In the genomic region with DNA sequence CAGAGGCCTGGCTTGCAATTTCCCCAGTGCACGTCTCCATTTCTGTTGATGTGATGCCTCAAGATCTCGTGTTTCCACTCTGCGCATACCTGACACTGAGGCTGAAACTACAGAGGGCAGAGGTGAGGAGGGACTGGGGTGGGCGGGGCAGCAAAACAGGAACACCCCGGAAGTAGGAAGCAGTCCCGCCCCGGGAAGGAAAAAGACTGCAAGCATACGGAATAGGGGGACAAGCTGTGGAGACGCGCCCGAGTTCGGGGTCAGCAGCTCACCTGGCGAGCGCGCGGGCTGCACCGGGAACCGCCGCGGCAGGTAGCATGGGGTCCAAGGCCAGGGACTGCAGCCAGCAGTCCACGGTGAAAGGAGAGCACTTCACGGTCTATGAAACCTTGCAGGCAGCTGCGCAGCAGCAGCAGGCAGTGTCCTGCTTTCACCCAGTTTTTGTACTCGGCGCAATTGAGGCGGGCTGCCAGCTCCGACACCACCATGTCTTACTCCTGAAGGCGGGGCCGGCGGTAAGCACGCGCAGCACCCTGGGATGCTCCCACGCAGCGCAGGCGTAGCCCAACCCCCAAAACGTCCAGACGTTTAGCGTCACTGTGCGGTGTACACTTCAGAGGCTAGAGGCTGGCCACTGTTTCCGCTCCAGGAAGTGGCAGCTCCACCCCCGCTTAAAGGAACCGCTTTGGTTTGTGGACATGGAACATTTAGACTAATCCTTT, we compare ENCODE assay signal across 8 mouse cellular contexts. TPM values are rescaled to one million over a fixed set of nuclear protein-coding genes. Genes with fewer than 3 reads are reported as not detected.
DNase-seq lines count a peak whose midpoint lies in the region; ATAC-seq and TF ChIP-seq lines count a peak whose summit lies in the region.

A gene (minus strand): TSS at position 615 of the 722 bp plus-strand sequence.

- WGBS in kidney, embryonic 14.5 days = 11% methylated on average over 42 of the region's 42 CpGs
- 11% methylated on average over 42 of the region's 42 CpGs for WGBS in limb, embryonic 15.5 days

- H3K27me3 ChIP-seq in kidney, embryonic 14.5 days (ENCODE audit: control insufficient read depth, insufficient read depth, low read length) = no peaks in the 10 kb centered on the region
- H3K27me3 ChIP-seq in limb, embryonic 15.5 days = peaks cover 7% of the 10 kb centered on the region

- TF ChIP-seq POLR2A in bone marrow macrophage, adult 2 months (IDR thresholded peaks at IDR 0.05; ENCODE audit: borderline replicate concordance, low read depth, low read length) = no peak
- TF ChIP-seq POLR2A in embryonic fibroblast, embryonic 13.5 days (IDR thresholded peaks at IDR 0.05; ENCODE audit: low read depth, low read length) = peak; percentile 55

- peak; percentile 87 for DNase-seq in A20 (ENCODE audit: low read depth, low spot score)
- DNase-seq in heart, adult 9 months (ENCODE audit: low spot score in 2 of 2) = peak; percentile 91 to 94
- DNase-seq in monocyte, adult 2 months (ENCODE audit: low read depth in 1 of 2, low spot score in 2 of 2) = peak; percentile 59 to 69
- peak; percentile 89 to 91 for DNase-seq in spleen, postnatal 36 days (ENCODE audit: low spot score in 2 of 2)

- H3K9me3 ChIP-seq in kidney, embryonic 14.5 days (ENCODE audit: control insufficient read depth, low read length) = no peaks in the 10 kb centered on the region
- H3K9me3 ChIP-seq in limb, embryonic 15.5 days = no peaks in the 10 kb centered on the region

- no peak for TF ChIP-seq CTCF in bone marrow macrophage, adult 2 months (IDR thresholded peaks at IDR 0.05; ENCODE audit: low read depth, low read length)
- no peak for TF ChIP-seq CTCF in embryonic fibroblast, embryonic 13.5 days (IDR thresholded peaks at IDR 0.05; ENCODE audit: borderline replicate concordance, insufficient read depth, low read length)

- peaks cover 10% of the 10 kb centered on the region; the same call in 1 of the 2 replicates for H3K36me3 ChIP-seq in kidney, embryonic 14.5 days (ENCODE audit: control insufficient read depth, insufficient read depth, low read length)
- H3K36me3 ChIP-seq in limb, embryonic 15.5 days = peaks cover 6% of the 10 kb centered on the region; the same call in 1 of the 2 replicates

- peak within 1 kb of the TSS; percentile 85 for H3K4me3 ChIP-seq in bone marrow macrophage, adult 2 months (ENCODE audit: insufficient read depth, low read length)
- peak within 1 kb of the TSS; percentile 66 for H3K4me3 ChIP-seq in embryonic fibroblast, embryonic 13.5 days (ENCODE audit: insufficient read depth, low read length)
- H3K4me3 ChIP-seq in kidney, embryonic 14.5 days (ENCODE audit: low read length) = peak within 1 kb of the TSS; percentile 64
- H3K4me3 ChIP-seq in limb, embryonic 15.5 days = peak within 1 kb of the TSS; percentile 56

- H3K4me2 ChIP-seq in kidney, embryonic 14.5 days (replicated peaks; ENCODE audit: low read depth, low read length) = peak within 1 kb of the TSS; percentile 49
- peak within 1 kb of the TSS; percentile 46 for H3K4me2 ChIP-seq in limb, embryonic 15.5 days

- peak within 1 kb of the TSS; percentile 69 for H3K9ac ChIP-seq in kidney, embryonic 14.5 days (ENCODE audit: low read depth, low read length)
- peak within 1 kb of the TSS; percentile 48; the same call in 1 of the 2 replicates for H3K9ac ChIP-seq in limb, embryonic 15.5 days

- H3K4me1 ChIP-seq in bone marrow macrophage, adult 2 months (ENCODE audit: control insufficient read depth, insufficient read depth, low read length) = peaks cover 4% of the 10 kb centered on the region
- H3K4me1 ChIP-seq in embryonic fibroblast, embryonic 13.5 days (ENCODE audit: control insufficient read depth, insufficient read depth, low read length) = no peaks in the 10 kb centered on the region
- H3K4me1 ChIP-seq in kidney, embryonic 14.5 days (ENCODE audit: control insufficient read depth, insufficient read depth, low read length) = no peaks in the 10 kb centered on the region
- H3K4me1 ChIP-seq in limb, embryonic 15.5 days = no peaks in the 10 kb centered on the region

- H3K27ac ChIP-seq in bone marrow macrophage, adult 2 months (ENCODE audit: insufficient read depth, low read depth, low read length) = peak within 1 kb of the TSS; percentile 83
- H3K27ac ChIP-seq in embryonic fibroblast, embryonic 13.5 days (ENCODE audit: insufficient read depth, low read length) = peak within 1 kb of the TSS; percentile 71
- H3K27ac ChIP-seq in kidney, embryonic 14.5 days (ENCODE audit: low read depth, low read length) = peak within 1 kb of the TSS; percentile 83; the same call in 1 of the 2 replicates
- peak within 1 kb of the TSS; percentile 90 for H3K27ac ChIP-seq in limb, embryonic 15.5 days

- peak; percentile 99 for ATAC-seq in kidney, embryonic 14.5 days (ENCODE audit: low FRiP score, low TSS enrichment)
- peak; percentile 98 for ATAC-seq in limb, embryonic 15.5 days (ENCODE audit: insufficient number of reproducible peaks, low FRiP score, low TSS enrichment, low read depth)

RNA-seq across cellular contexts. Expression of the gene that starts here (rescaled TPM):
- 28.2 and 29.1 TPM in 2 replicates for polyA plus RNA-seq in bone marrow macrophage, adult 2 months (2012; ENCODE audit: insufficient read depth, insufficient read length, missing spikeins)
- 26.6 and 27.5 TPM in 2 replicates for polyA plus RNA-seq in embryonic fibroblast, embryonic 13.5 days (2011; ENCODE audit: insufficient read length, low read depth, missing spikeins)
- 33.6 and 44.2 TPM in 2 replicates for polyA plus RNA-seq in kidney, embryonic 14.5 days (2014; fragmentation: Nextera tagmentation; extraction: Ambion mirVana)
- 32.0 and 34.8 TPM in 2 replicates for polyA plus RNA-seq in limb, embryonic 15.5 days (2015; fragmentation: Nextera tagmentation; extraction: Ambion mirVana)

Comparison
In these comparisons a context has a peak if more than half of its experiments do, and no peak if none do; other contexts are left out.
1. Peak in every context shown above with its lines: DNase-seq, ATAC-seq, H3K4me3 ChIP-seq and H3K27ac ChIP-seq.